Mouse (Mus musculus): ENCODE measurements around the gene Gfy. TPM values are rescaled to one million over a fixed set of nuclear protein-coding genes. Genes with fewer than 3 reads are reported as not detected.

The Gfy gene
- total RNA-seq (2021), result not detected
- polyA plus RNA-seq (2012; rRNA removed), result not detected in 2 replicates
- long read RNA-seq, result 0 reads

DNA sequence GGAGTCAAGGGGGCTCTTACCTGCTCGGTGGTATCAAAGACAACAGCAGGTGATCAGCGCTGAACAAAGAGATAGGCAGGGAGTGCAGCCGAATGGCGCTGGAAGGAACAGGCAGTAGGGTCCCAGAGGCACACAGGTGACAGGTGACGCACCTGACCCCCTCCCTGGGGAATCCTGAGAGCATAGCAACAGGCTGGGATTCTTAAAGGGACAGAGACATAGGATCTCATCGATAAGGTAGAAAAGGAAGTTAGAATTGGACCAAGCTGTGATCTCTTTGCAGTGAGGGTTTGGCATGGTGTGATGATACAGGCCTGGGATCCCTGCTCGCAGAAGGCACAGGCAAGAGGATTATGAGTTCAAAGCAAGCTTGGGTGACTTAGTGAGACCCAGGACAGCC is at the start of gene Gfy:
Gene Gfy (minus strand): TSS at position 101 of the 400 bp plus-strand sequence.
- H3K27me3 ChIP-seq (ENCODE audit: control insufficient read depth, insufficient read depth, low read length), result peaks cover 34% of the 10 kb centered on the region
- H3K4me3 ChIP-seq, result no peak within 1 kb of the TSS
- no peaks in the 10 kb centered on the region for H3K79me2 ChIP-seq (replicated peaks; ENCODE audit: control insufficient read depth, insufficient read depth, low read length)
- no peak within 1 kb of the TSS for H3K9ac ChIP-seq (ENCODE audit: low read depth, low read length)
- H3K27ac ChIP-seq, result no peak within 1 kb of the TSS
- intact Hi-C loops (cut with DNase I), result no loop called here
- no peak for DNase-seq
- no peaks in the 10 kb centered on the region for H3K4me1 ChIP-seq (ENCODE audit: control insufficient read depth, insufficient read depth, low read length)
- no peak for TF ChIP-seq POLR2A (IDR thresholded peaks at IDR 0.05; ENCODE audit: insufficient read depth, low read depth, low read length)
- TF ChIP-seq CTCF (IDR thresholded peaks at IDR 0.05), result no peak
- TF ChIP-seq EP300 (IDR thresholded peaks at IDR 0.05; ENCODE audit: insufficient read depth, low read depth, low read length), result no peak
- 33% methylated on average over 7 of the region's 7 CpGs for WGBS
- no peaks in the 10 kb centered on the region for H3K36me3 ChIP-seq (ENCODE audit: control insufficient read depth, insufficient read depth, low read length)

DNA sequence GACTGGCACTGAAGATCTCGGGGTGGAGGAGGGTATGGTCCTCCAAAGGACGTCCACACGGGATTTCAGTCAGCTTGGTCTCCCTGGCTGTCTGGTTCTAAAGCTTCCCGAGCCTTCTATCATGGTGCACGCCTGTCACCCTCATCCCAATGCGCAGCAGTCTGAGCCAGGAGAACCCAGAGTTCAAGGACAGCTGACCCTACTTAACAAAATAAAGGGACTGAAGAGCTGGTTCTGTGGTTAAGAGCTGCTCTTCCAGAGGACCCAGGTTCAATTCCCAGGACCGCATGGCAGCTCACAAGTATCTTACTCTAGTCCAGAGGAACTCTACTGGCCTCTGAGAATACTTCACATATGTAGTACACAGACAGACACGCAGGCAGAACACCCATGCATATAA is 49.7 kb upstream of the Gfy start:
- H3K27ac ChIP-seq, result no peak overlapping the region
- no peak overlapping the region for H3K9ac ChIP-seq (ENCODE audit: low read depth, low read length)
- H3K79me2 ChIP-seq (replicated peaks; ENCODE audit: control insufficient read depth, insufficient read depth, low read length), result no peaks in the 10 kb centered on the region
- no peak overlapping the region for H3K4me3 ChIP-seq
- WGBS, result 92% methylated on average over 8 of the region's 8 CpGs
- H3K36me3 ChIP-seq (ENCODE audit: control insufficient read depth, insufficient read depth, low read length), result no peaks in the 10 kb centered on the region
- TF ChIP-seq POLR2A (IDR thresholded peaks at IDR 0.05; ENCODE audit: insufficient read depth, low read depth, low read length) (no peak), CTCF (IDR thresholded peaks at IDR 0.05) (no peak), EP300 (IDR thresholded peaks at IDR 0.05; ENCODE audit: insufficient read depth, low read depth, low read length) (no peak)
- no peaks in the 10 kb centered on the region for H3K27me3 ChIP-seq (ENCODE audit: control insufficient read depth, insufficient read depth, low read length)
- no peak for DNase-seq
- intact Hi-C loops (cut with DNase I), result no loop called here
- peaks cover 2% of the 10 kb centered on the region; the same call in 1 of the 2 replicates for H3K4me1 ChIP-seq (ENCODE audit: control insufficient read depth, insufficient read depth, low read length)

DNA sequence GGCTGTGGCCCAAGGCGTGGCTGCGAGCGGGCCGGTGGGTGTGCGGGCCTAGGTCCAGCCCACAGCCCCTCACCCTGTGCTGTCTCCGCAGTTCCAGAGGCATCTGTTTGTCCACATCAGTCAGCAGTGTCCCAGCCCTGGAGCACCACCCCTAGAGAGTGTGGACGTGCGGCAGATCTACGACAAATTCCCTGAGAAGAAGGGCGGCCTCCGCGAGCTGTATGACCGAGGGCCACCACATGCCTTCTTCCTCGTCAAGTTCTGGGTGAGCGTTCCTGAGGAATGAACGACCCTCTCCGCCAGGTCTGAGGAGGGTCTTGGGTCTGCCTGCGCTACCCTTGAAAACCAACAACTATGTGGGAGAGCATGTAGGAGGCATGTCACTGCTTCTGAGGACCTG is 49.2 kb upstream of the Gfy start:
- no peaks in the 10 kb centered on the region for H3K4me1 ChIP-seq (ENCODE audit: control insufficient read depth, insufficient read depth, low read length)
- 94% methylated on average over 18 of the region's 18 CpGs for WGBS
- no peak for DNase-seq
- H3K79me2 ChIP-seq (replicated peaks; ENCODE audit: control insufficient read depth, insufficient read depth, low read length), result no peaks in the 10 kb centered on the region
- TF ChIP-seq POLR2A (IDR thresholded peaks at IDR 0.05; ENCODE audit: insufficient read depth, low read depth, low read length) (no peak), EP300 (IDR thresholded peaks at IDR 0.05; ENCODE audit: insufficient read depth, low read depth, low read length) (no peak), CTCF (IDR thresholded peaks at IDR 0.05) (no peak)
- no peak overlapping the region for H3K27ac ChIP-seq
- H3K36me3 ChIP-seq (ENCODE audit: control insufficient read depth, insufficient read depth, low read length), result no peaks in the 10 kb centered on the region
- H3K9ac ChIP-seq (ENCODE audit: low read depth, low read length), result no peak overlapping the region
- intact Hi-C loops (cut with DNase I), result no loop called here
- no peaks in the 10 kb centered on the region for H3K27me3 ChIP-seq (ENCODE audit: control insufficient read depth, insufficient read depth, low read length)
- no peak overlapping the region for H3K4me3 ChIP-seq

DNA sequence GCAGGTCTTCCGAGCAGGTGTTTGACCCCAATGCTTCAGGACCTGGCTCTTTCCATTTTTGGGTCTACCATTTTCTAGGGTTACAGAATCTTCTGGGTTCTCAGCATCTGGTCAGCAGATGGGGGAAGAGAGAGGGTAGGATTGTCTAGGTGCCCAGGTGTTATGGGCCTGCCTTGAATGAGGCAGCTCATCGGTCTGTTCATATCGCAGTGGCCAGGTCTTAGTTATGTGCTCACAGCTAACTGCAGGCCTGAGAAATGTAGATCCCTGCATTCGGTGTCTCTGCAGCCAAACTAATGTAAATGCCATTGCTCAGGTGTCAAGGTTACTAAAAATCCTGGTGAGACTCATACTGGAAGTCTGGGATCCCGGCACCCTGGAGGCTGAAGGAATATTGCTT is 47.1 kb upstream of the Gfy start:
- Histone ChIP-seq H3K9ac (ENCODE audit: low read depth, low read length) (no peak overlapping the region), H3K4me3 (no peak overlapping the region), H3K27me3 (ENCODE audit: control insufficient read depth, insufficient read depth, low read length) (no peaks in the 10 kb centered on the region), H3K36me3 (ENCODE audit: control insufficient read depth, insufficient read depth, low read length) (no peaks in the 10 kb centered on the region), H3K79me2 (replicated peaks; ENCODE audit: control insufficient read depth, insufficient read depth, low read length) (no peaks in the 10 kb centered on the region), H3K27ac (no peak overlapping the region), H3K4me1 (ENCODE audit: control insufficient read depth, insufficient read depth, low read length) (no peaks in the 10 kb centered on the region)
- WGBS, result 98% methylated on average over 5 of the region's 5 CpGs
- TF ChIP-seq POLR2A (IDR thresholded peaks at IDR 0.05; ENCODE audit: insufficient read depth, low read depth, low read length), result no peak
- TF ChIP-seq CTCF (IDR thresholded peaks at IDR 0.05), result no peak
- DNase-seq, result no peak
- intact Hi-C loops (cut with DNase I), result no loop called here

DNA sequence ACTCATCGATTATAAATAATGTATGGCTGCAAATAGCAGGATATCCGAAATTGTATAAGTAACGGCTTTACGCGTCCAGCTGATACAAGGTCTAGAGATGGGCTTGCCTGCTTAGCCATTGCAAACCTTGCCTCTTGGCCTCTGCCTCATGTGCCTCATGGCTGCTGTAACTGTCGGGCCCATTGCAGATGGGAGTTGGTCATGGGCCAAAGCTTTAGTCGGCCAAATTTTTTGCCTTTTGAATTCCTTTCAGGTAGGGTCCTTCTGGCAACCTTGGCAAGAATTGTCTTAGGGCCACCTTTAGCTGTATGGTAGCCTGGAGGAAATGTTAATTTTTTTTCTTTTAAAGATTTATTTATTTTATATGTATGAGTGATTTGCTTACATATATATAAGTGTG is 45.5 kb upstream of the Gfy start:
- Histone ChIP-seq H3K4me3 (no peak overlapping the region), H3K36me3 (ENCODE audit: control insufficient read depth, insufficient read depth, low read length) (no peaks in the 10 kb centered on the region), H3K27ac (no peak overlapping the region), H3K79me2 (replicated peaks; ENCODE audit: control insufficient read depth, insufficient read depth, low read length) (no peaks in the 10 kb centered on the region), H3K9ac (ENCODE audit: low read depth, low read length) (no peak overlapping the region), H3K27me3 (ENCODE audit: control insufficient read depth, insufficient read depth, low read length) (no peaks in the 10 kb centered on the region), H3K4me1 (ENCODE audit: control insufficient read depth, insufficient read depth, low read length) (no peaks in the 10 kb centered on the region)
- TF ChIP-seq CTCF (IDR thresholded peaks at IDR 0.05) (no peak), EP300 (IDR thresholded peaks at IDR 0.05; ENCODE audit: insufficient read depth, low read depth, low read length) (no peak), POLR2A (IDR thresholded peaks at IDR 0.05; ENCODE audit: insufficient read depth, low read depth, low read length) (no peak)
- DNase-seq, result no peak
- intact Hi-C loops (cut with DNase I), result no loop called here
- WGBS, result 91% methylated on average over 7 of the region's 7 CpGs

DNA sequence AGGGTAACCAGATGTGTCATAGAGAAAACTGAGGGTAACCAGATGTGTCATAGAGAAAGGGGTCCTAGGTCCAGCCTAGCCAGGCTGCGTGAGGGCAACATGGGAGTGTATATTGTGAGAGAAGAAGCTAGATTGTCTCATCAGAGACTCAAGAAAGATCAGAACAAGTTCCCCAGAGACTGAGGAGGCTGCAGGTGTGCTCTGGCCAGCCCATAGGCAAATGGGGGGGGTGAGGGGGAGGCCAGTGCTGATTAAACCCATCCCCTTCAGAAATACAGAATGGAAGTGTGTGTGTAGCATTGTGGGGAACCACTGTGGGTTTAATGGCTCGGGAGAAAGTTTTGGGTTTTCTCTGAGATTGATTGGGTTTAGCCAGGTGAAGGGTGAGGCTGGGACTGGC is 42.3 kb upstream of the Gfy start:
- intact Hi-C loops (cut with DNase I), result no loop called here
- TF ChIP-seq POLR2A (IDR thresholded peaks at IDR 0.05; ENCODE audit: insufficient read depth, low read depth, low read length) (no peak), EP300 (IDR thresholded peaks at IDR 0.05; ENCODE audit: insufficient read depth, low read depth, low read length) (no peak)
- Histone ChIP-seq H3K79me2 (replicated peaks; ENCODE audit: control insufficient read depth, insufficient read depth, low read length) (no peaks in the 10 kb centered on the region), H3K27me3 (ENCODE audit: control insufficient read depth, insufficient read depth, low read length) (no peaks in the 10 kb centered on the region), H3K36me3 (ENCODE audit: control insufficient read depth, insufficient read depth, low read length) (no peaks in the 10 kb centered on the region), H3K27ac (no peak overlapping the region), H3K9ac (ENCODE audit: low read depth, low read length) (no peak overlapping the region), H3K4me3 (no peak overlapping the region), H3K4me1 (ENCODE audit: control insufficient read depth, insufficient read depth, low read length) (peaks cover 2% of the 10 kb centered on the region)
- no peak for DNase-seq
- 87% methylated on average over 2 of the region's 2 CpGs for WGBS

All from heart, adult 2 months (tissue).